Mouse (Mus musculus) limb, embryonic 11.5 days (tissue): Measurements from ENCODE around the gene Serpina3c. TPM values are rescaled to one million over a fixed set of nuclear protein-coding genes. Genes with fewer than 3 reads are reported as not detected.

Experiments
- ATAC-seq: fragments of 200-750 bp; cut with Nextera tagmentation; 2 replicates; pipeline ENCODE4 v1.8.0; 2017; ENCODE audit warnings: low read depth; ENCODE audit not compliant: insufficient number of reproducible peaks, low FRiP score, low TSS enrichment
- DNase-seq: peaks from one replicate; pipeline ENCODE4 v3.0.0-alpha.2; 2015; ENCODE audit warnings: low spot score
- H3K27ac ChIP-seq: fragments of 300-500 bp; sonication (generic); replicated peaks from 2 replicates; pipeline ENCODE4 v1.5.1; 2014; ENCODE audit warnings: low read depth, mild to moderate bottlenecking, low read length
- H3K27me3 ChIP-seq: fragments of 300-500 bp; sonication (generic); 2 replicates; pipeline ENCODE4 v1.6.1; 2014; ENCODE audit warnings: mild to moderate bottlenecking, low read length, mixed read lengths; ENCODE audit not compliant: control insufficient read depth, insufficient read depth
- H3K36me3 ChIP-seq: fragments of 300-500 bp; sonication (generic); 2 replicates; pipeline ENCODE4 v1.6.1; 2014; ENCODE audit warnings: mild to moderate bottlenecking, low read length, moderate library complexity, mixed read lengths; ENCODE audit not compliant: control insufficient read depth, insufficient read depth
- H3K4me1 ChIP-seq: fragments of 300-500 bp; sonication (generic); 2 replicates; pipeline ENCODE4 v1.6.1; 2014; ENCODE audit warnings: low read length, mixed read lengths; ENCODE audit not compliant: control insufficient read depth, insufficient read depth
- H3K4me2 ChIP-seq: fragments of 300-500 bp; sonication (generic); 2 replicates; pipeline ENCODE4 v1.6.1; 2014; ENCODE audit warnings: low read depth, mild to moderate bottlenecking, moderate library complexity; ENCODE audit not compliant: severe bottlenecking
- H3K4me3 ChIP-seq: fragments of 300-500 bp; sonication (generic); 2 replicates; pipeline ENCODE4 v1.5.1; 2014; ENCODE audit warnings: low read depth, low read length
- H3K9ac ChIP-seq: fragments of 300-500 bp; sonication (generic); 2 replicates; pipeline ENCODE4 v1.6.1; 2014; ENCODE audit warnings: mild to moderate bottlenecking, low read length
- H3K9me3 ChIP-seq: fragments of 300-500 bp; sonication (generic); 2 replicates; pipeline ENCODE4 v1.6.1; 2016; ENCODE audit warnings: low read length; ENCODE audit not compliant: control insufficient read depth
- WGBS: fragments of 180-500 bp; shearing (Covaris S2); extraction: QIAGEN DNeasy Blood & Tissue Kit; methylation state at CpG from one replicate; pipeline ENCODE4 v1.1.7; 2014; 5-methylcytosine and 5-hydroxymethylcytosine counted together
- polyA plus RNA-seq: library from polyadenylated mRNA; unstranded; fragments of >200 nt; fragmentation: Nextera tagmentation; extraction: Ambion mirVana; gene quantifications from 2 replicates; pipeline ENCODE4 v1.2.1, GENCODE M21; 2014

Gene Serpina3c
- not detected in 2 replicates for polyA plus RNA-seq

GRCm38 (mm10) chr12:104153656-104154055, at the start of gene Serpina3c:
TSS of gene Serpina3c (minus strand) at chr12:104153870.
- 91% methylated on average over 2 of the region's 2 CpGs for WGBS

GRCm38 (mm10) chr12:104190852-104191251, 37.2 kb upstream of the Serpina3c start:
- no peaks in the 10 kb centered on the region for H3K36me3 ChIP-seq
- H3K9ac ChIP-seq = no peak overlapping the region
- ATAC-seq (no peak), DNase-seq (no peak)
- no peaks in the 10 kb centered on the region for H3K27me3 ChIP-seq
- H3K27ac ChIP-seq = no peak overlapping the region
- H3K4me1 ChIP-seq = no peaks in the 10 kb centered on the region
- H3K9me3 ChIP-seq = no peaks in the 10 kb centered on the region
- no peak overlapping the region for H3K4me2 ChIP-seq
- no peak overlapping the region for H3K4me3 ChIP-seq

More at GRCm38 (mm10) chr12:104153656-104154055, at the start of gene Serpina3c:
- Histone ChIP-seq H3K4me2 (no peak within 1 kb of the TSS), H3K27ac (no peak within 1 kb of the TSS), H3K9me3 (no peaks in the 10 kb centered on the region), H3K4me1 (no peaks in the 10 kb centered on the region), H3K9ac (no peak within 1 kb of the TSS), H3K27me3 (no peaks in the 10 kb centered on the region), H3K4me3 (no peak within 1 kb of the TSS), H3K36me3 (no peaks in the 10 kb centered on the region)
- ATAC-seq (no peak), DNase-seq (peak; percentile 11)

- H3K36me3 ChIP-seq = no peaks in the 10 kb centered on the region
- no peaks in the 10 kb centered on the region for H3K27me3 ChIP-seq
- no peaks in the 10 kb centered on the region for H3K9me3 ChIP-seq
- H3K4me3 ChIP-seq = no peak overlapping the region
- WGBS = 86% methylated on average over 2 of the region's 2 CpGs
- no peak overlapping the region for H3K4me2 ChIP-seq
- H3K4me1 ChIP-seq = no peaks in the 10 kb centered on the region
- H3K27ac ChIP-seq = no peak overlapping the region
- ATAC-seq (no peak), DNase-seq (no peak)
- no peak overlapping the region for H3K9ac ChIP-seq
These were observed 35.6 kb upstream of the Serpina3c start for GRCm38 (mm10) chr12:104189246-104189645.

DNA sequence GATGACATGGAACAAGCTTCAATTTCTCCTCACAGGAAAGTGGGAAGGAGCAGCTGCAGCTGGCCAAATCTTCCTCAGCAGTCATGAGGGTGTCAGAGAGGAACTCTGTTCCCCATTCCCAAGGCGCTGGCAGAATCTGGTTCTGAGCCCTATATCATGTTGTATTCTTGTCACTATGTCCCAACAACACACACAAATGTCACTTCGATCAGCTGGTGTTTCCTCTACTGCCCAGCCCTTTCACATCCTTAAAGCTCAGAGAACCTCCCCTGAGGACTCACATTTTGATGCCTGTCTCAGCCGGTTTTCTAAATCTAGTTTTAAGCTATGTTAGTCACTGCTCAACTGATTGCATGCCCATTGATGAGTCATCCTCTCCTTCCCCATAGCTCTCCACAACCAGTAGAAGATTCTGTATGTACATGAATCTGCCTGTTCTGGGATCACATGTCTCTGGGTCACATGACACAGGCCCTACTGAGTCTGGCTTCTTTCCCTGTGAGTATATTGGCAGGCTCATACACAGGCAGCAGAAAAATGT, 32.4 kb upstream of the Serpina3c start:
- Histone ChIP-seq H3K4me2 (no peak overlapping the region), H3K9me3 (no peaks in the 10 kb centered on the region), H3K36me3 (no peaks in the 10 kb centered on the region), H3K4me3 (no peak overlapping the region), H3K27ac (no peak overlapping the region), H3K9ac (no peak overlapping the region), H3K27me3 (no peaks in the 10 kb centered on the region), H3K4me1 (no peaks in the 10 kb centered on the region)
- ATAC-seq (no peak), DNase-seq (no peak)
- WGBS = 77% methylated on average over 3 of the region's 3 CpGs

GRCm38 (mm10) chr12:104185046-104185445, 31.4 kb upstream of the Serpina3c start:
- Histone ChIP-seq H3K4me1 (no peaks in the 10 kb centered on the region), H3K36me3 (no peaks in the 10 kb centered on the region), H3K9ac (no peak overlapping the region), H3K27me3 (no peaks in the 10 kb centered on the region), H3K27ac (no peak overlapping the region), H3K4me2 (no peak overlapping the region), H3K9me3 (no peaks in the 10 kb centered on the region), H3K4me3 (no peak overlapping the region)
- ATAC-seq = no peak
- WGBS = 76% methylated on average over 4 of the region's 4 CpGs
- DNase-seq = peak; percentile 12

- no peak overlapping the region for H3K4me2 ChIP-seq
- no peak for ATAC-seq
- no peak overlapping the region for H3K4me3 ChIP-seq
- DNase-seq = no peak
- WGBS = 86% methylated on average over 2 of the region's 2 CpGs
- H3K9me3 ChIP-seq = no peaks in the 10 kb centered on the region
- no peaks in the 10 kb centered on the region for H3K27me3 ChIP-seq
- H3K9ac ChIP-seq = no peak overlapping the region
- no peak overlapping the region for H3K27ac ChIP-seq
- no peaks in the 10 kb centered on the region for H3K4me1 ChIP-seq
- H3K36me3 ChIP-seq = no peaks in the 10 kb centered on the region
These were observed 25.3 kb upstream of the Serpina3c start for GRCm38 (mm10) chr12:104178987-104179386.

GRCm38 (mm10) chr12:104178577-104178976, 24.9 kb upstream of the Serpina3c start:
- DNase-seq (no peak), ATAC-seq (no peak)
- no peak overlapping the region for H3K4me2 ChIP-seq
- no peak overlapping the region for H3K27ac ChIP-seq
- no peak overlapping the region for H3K4me3 ChIP-seq
- H3K9me3 ChIP-seq = no peaks in the 10 kb centered on the region
- no peak overlapping the region for H3K9ac ChIP-seq
- no peaks in the 10 kb centered on the region for H3K36me3 ChIP-seq
- H3K27me3 ChIP-seq = no peaks in the 10 kb centered on the region
- H3K4me1 ChIP-seq = no peaks in the 10 kb centered on the region

DNA sequence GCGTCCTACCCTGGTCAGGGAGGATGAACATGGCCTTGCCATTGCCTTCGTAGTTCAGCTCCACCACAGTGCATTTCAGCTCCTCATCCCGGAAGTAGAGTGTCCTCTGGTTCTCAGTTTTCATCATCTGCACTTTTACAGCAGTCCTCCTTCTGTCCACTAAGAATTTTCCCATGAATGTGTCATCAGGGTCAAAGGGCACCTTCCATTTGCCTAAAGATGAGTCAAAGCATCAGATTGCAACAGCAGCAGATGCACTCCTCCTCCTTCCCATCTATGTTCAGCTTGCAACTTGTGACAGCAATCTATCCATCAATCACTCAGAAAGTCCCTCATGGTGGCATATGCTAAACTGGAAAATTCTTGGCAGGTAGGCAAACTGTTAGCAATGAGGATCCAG, 22.0 kb upstream of the Serpina3c start:
- no peak overlapping the region for H3K4me2 ChIP-seq
- H3K36me3 ChIP-seq = no peaks in the 10 kb centered on the region
- ATAC-seq (no peak), DNase-seq (no peak)
- H3K27me3 ChIP-seq = no peaks in the 10 kb centered on the region
- no peak overlapping the region for H3K4me3 ChIP-seq
- H3K9me3 ChIP-seq = no peaks in the 10 kb centered on the region
- 82% methylated on average over 3 of the region's 3 CpGs for WGBS
- no peak overlapping the region for H3K27ac ChIP-seq
- H3K4me1 ChIP-seq = no peaks in the 10 kb centered on the region
- no peak overlapping the region for H3K9ac ChIP-seq

DNA sequence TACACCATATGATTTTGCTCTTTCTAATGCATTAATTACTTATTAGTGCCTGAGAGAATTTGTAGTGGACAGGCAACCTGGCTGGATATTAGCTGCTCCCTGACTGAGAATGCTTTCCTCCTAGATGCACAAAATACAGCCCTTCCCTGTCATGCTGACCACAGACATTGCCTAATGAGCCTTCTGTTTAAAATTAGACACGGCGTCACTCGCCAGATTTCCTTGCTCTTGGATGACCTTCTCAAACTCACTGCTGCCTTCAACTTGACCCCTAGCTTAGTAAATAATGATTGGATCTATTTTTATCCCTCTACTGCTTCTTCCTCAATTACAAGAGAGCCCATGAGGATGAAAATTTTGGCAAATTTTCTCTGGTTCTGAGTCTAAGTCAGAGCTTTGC, 21.1 kb upstream of the Serpina3c start:
- Histone ChIP-seq H3K27me3 (no peaks in the 10 kb centered on the region), H3K4me1 (no peaks in the 10 kb centered on the region), H3K4me3 (no peak overlapping the region), H3K4me2 (no peak overlapping the region), H3K9me3 (no peaks in the 10 kb centered on the region), H3K36me3 (no peaks in the 10 kb centered on the region), H3K27ac (no peak overlapping the region), H3K9ac (no peak overlapping the region)
- 57% methylated on average over 3 of the region's 3 CpGs for WGBS
- DNase-seq (peak; percentile 7), ATAC-seq (no peak)
